Mouse (Mus musculus) limb, embryonic 14.5 days (tissue): ENCODE measurements around the gene Plscr2. TPM values are rescaled to one million over a fixed set of nuclear protein-coding genes. Genes with fewer than 3 reads are reported as not detected.

ENCODE experiments used
- ATAC-seq: fragments of 200-750 bp; cut with Nextera tagmentation; 2 replicates; pipeline ENCODE4 v1.8.0; 2017; ENCODE audit warnings: low read depth, moderate number of reproducible peaks, moderate TSS enrichment; ENCODE audit not compliant: low FRiP score
- DNase-seq: peaks from one replicate; pipeline ENCODE4 v3.0.0-alpha.2; 2015; ENCODE audit warnings: low spot score
- H3K27ac ChIP-seq: fragments of 300-500 bp; sonication (generic); replicated peaks from 2 replicates; pipeline ENCODE4 v1.5.1; 2014; ENCODE audit warnings: low read depth, mild to moderate bottlenecking, low read length, moderate library complexity, mixed read lengths
- H3K27me3 ChIP-seq: fragments of 300-500 bp; sonication (generic); 2 replicates; pipeline ENCODE4 v1.6.1; 2014; ENCODE audit warnings: low read length, mixed read lengths; ENCODE audit not compliant: control insufficient read depth, insufficient read depth
- H3K36me3 ChIP-seq: fragments of 300-500 bp; sonication (generic); 2 replicates; pipeline ENCODE4 v1.6.1; 2014; ENCODE audit warnings: mild to moderate bottlenecking, low read length, moderate library complexity, mixed read lengths; ENCODE audit not compliant: control insufficient read depth, insufficient read depth
- H3K4me1 ChIP-seq: fragments of 300-500 bp; sonication (generic); 2 replicates; pipeline ENCODE4 v1.6.1; 2014; ENCODE audit warnings: antibody characterized with exemption, low read length, mixed read lengths; ENCODE audit not compliant: control insufficient read depth, insufficient read depth
- H3K4me2 ChIP-seq: fragments of 300-500 bp; sonication (generic); replicated peaks from 2 replicates; pipeline ENCODE4 v1.6.1; 2014; ENCODE audit warnings: low read depth, mild to moderate bottlenecking, low read length, moderate library complexity; ENCODE audit not compliant: severe bottlenecking
- H3K4me3 ChIP-seq: fragments of 300-500 bp; sonication (generic); replicated peaks from 2 replicates; pipeline ENCODE4 v1.5.1; 2014; ENCODE audit warnings: low read length
- H3K9ac ChIP-seq: fragments of 300-500 bp; sonication (generic); 2 replicates; pipeline ENCODE4 v1.6.1; 2014; ENCODE audit warnings: mild to moderate bottlenecking, low read depth, low read length, moderate library complexity; ENCODE audit not compliant: severe bottlenecking
- H3K9me3 ChIP-seq: fragments of 300-500 bp; sonication (generic); 2 replicates; pipeline ENCODE4 v1.6.1; 2016; ENCODE audit warnings: low read length; ENCODE audit not compliant: control insufficient read depth
- POLR2A ChIP-seq: fragments of 200-500 bp; IDR thresholded peaks from 2 replicates; pipeline ENCODE4 v1.8.0; 2012; ENCODE audit warnings: inconsistent platforms, mild to moderate bottlenecking, moderate library complexity, borderline replicate concordance; ENCODE audit not compliant: insufficient read depth, insufficient read length; ENCODE audit errors: extremely low read depth
- WGBS: fragments of 180-500 bp; shearing (Covaris S2); extraction: QIAGEN DNeasy Blood & Tissue Kit; methylation state at CpG from one replicate; pipeline ENCODE4 v1.1.7; 2014; 5-methylcytosine and 5-hydroxymethylcytosine counted together
- polyA plus RNA-seq, 2 experiments: library from polyadenylated mRNA; depleted of rRNA in 1 of 2; stranded (reverse) in 1 of 2; unstranded in 1 of 2; fragments of >200 nt; fragmentation: Nextera tagmentation in 1 of 2; extraction: Ambion mirVana in 1 of 2; gene quantifications; 2 replicates each; pipeline versions ENCODE4 v1.2.1 to v1.2.3; 2012 to 2014

The Plscr2 gene
- polyA plus RNA-seq, 2 experiments = 0.96 to 1.3 TPM

- no peaks in the 10 kb centered on the region for H3K27me3 ChIP-seq
- TF ChIP-seq POLR2A = no peak
- no peaks in the 10 kb centered on the region for H3K36me3 ChIP-seq
- H3K4me1 ChIP-seq = peaks cover 6% of the 10 kb centered on the region
- DNase-seq = no peak
- 89% methylated on average over 10 of the region's 10 CpGs for WGBS
- no peak for ATAC-seq
- no peak overlapping the region for H3K4me3 ChIP-seq
- H3K9ac ChIP-seq = no peak overlapping the region
- no peak overlapping the region for H3K27ac ChIP-seq
- no peaks in the 10 kb centered on the region for H3K9me3 ChIP-seq
- H3K4me2 ChIP-seq = no peak overlapping the region
Observed at GRCm38 (mm10) chr9:92253585-92254321, 21.6 kb upstream of the Plscr2 start.

DNA sequence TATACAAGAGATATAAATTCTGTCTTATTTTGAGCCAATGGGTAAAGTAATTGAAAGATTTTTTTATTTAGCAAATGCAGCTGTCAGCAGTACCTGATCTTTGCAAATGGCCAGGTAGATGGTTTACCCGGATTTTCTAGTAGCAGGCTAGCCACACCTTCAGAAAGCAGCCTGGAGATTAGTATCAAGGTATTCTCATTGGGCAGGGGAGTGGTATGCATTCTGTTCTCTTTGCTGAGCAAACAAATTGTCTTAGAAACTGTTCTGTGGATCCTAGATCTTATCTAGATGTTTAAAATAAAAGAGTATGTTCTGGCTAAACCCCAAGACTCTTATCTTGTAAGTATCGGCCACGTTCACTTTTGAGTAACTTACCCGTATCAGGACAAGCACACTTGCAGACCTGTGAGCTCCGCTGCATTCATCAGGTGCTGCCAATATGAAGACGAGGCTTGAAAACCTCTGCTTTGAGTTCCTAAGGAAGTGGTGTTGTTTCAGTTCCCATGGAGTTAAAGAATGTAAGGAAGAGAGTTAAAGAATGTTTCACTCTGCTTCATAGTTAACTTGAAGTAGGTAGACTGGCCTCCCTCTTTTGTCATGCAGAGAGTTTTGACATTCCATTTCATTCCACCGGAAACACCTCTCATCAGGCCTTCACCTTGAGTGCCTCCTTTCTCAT is 14.8 kb upstream of the Plscr2 start:
- H3K4me2 ChIP-seq = no peak overlapping the region
- no peak for TF ChIP-seq POLR2A
- no peak for DNase-seq
- no peaks in the 10 kb centered on the region for H3K27me3 ChIP-seq
- no peak overlapping the region for H3K9ac ChIP-seq
- H3K4me1 ChIP-seq = no peaks in the 10 kb centered on the region
- no peak overlapping the region for H3K4me3 ChIP-seq
- H3K9me3 ChIP-seq = no peaks in the 10 kb centered on the region
- ATAC-seq = no peak
- H3K27ac ChIP-seq = no peak overlapping the region
- WGBS = 80% methylated on average over 7 of the region's 7 CpGs
- H3K36me3 ChIP-seq = peaks cover 8% of the 10 kb centered on the region; the same call in 1 of the 2 replicates

GRCm38 (mm10) chr9:92265719-92266118 is 9.7 kb upstream of the Plscr2 start:
- DNase-seq = no peak
- no peaks in the 10 kb centered on the region for H3K4me1 ChIP-seq
- no peak overlapping the region for H3K4me3 ChIP-seq
- no peak overlapping the region for H3K9ac ChIP-seq
- WGBS = 88% methylated on average over 4 of the region's 4 CpGs
- no peak overlapping the region for H3K4me2 ChIP-seq
- peaks cover 12% of the 10 kb centered on the region; the same call in 1 of the 2 replicates for H3K36me3 ChIP-seq
- no peak for ATAC-seq
- TF ChIP-seq POLR2A = no peak
- H3K27me3 ChIP-seq = no peaks in the 10 kb centered on the region
- no peak overlapping the region for H3K27ac ChIP-seq
- no peaks in the 10 kb centered on the region for H3K9me3 ChIP-seq

DNA sequence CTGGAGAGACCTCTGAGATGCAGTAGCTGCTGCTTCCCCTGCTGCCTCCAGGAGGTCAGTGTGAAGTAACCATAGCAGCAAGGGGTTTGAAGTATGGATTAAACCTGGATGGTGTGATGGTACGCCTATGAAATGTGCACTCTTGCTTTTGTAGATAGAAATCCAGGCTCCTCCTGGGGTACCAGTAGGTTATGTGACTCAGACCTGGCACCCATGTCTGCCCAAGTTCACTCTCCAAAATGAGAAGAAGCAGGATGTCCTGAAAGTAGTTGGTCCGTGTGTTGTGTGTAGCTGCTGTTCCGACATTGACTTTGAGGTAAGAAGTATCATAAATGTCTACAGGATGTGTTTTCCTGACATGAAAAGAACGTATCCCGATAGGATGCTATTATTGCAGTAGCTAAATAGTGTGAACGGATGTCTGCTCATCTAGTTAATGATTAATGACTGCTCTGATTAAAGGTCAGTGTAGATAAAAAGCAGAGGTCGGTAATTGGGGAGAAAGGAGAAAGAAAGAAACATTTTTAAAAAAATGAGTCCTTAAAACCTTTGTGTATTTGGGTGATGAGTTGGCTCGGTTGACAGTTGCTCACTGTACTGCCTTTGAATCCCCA is 8.7 kb upstream of the Plscr2 start:
- Histone ChIP-seq H3K4me2 (no peak overlapping the region), H3K4me1 (no peaks in the 10 kb centered on the region), H3K27me3 (no peaks in the 10 kb centered on the region), H3K4me3 (no peak overlapping the region), H3K27ac (no peak overlapping the region), H3K9ac (no peak overlapping the region), H3K9me3 (no peaks in the 10 kb centered on the region), H3K36me3 (peaks cover 8% of the 10 kb centered on the region; the same call in 1 of the 2 replicates)
- 80% methylated on average over 8 of the region's 8 CpGs for WGBS
- ATAC-seq = no peak
- no peak for TF ChIP-seq POLR2A
- DNase-seq = no peak

GRCm38 (mm10) chr9:92267732-92268131 is 7.7 kb upstream of the Plscr2 start:
- ATAC-seq (no peak), DNase-seq (no peak)
- no peak overlapping the region for H3K4me3 ChIP-seq
- H3K9ac ChIP-seq = no peak overlapping the region
- peaks cover 8% of the 10 kb centered on the region; the same call in 1 of the 2 replicates for H3K36me3 ChIP-seq
- H3K4me1 ChIP-seq = no peaks in the 10 kb centered on the region
- TF ChIP-seq POLR2A = no peak
- 88% methylated on average over 1 of the region's 1 CpGs for WGBS
- no peaks in the 10 kb centered on the region for H3K9me3 ChIP-seq
- no peak overlapping the region for H3K27ac ChIP-seq
- H3K27me3 ChIP-seq = no peaks in the 10 kb centered on the region
- H3K4me2 ChIP-seq = no peak overlapping the region
